Mouse (Mus musculus) stomach, postnatal 0 days (tissue): ENCODE data around the gene AI481877.

ENCODE experiments used
- CTCF ChIP-seq: IDR thresholded peaks from 2 replicates; pipeline ENCODE4 v1.5.1; 2016; ENCODE audit warnings: antibody characterized with exemption, low read depth, mild to moderate bottlenecking, moderate library complexity
- EP300 ChIP-seq: optimal IDR thresholded peaks from 2 replicates; pipeline ENCODE3; 2016; ENCODE audit warnings: antibody characterized with exemption

GRCm38 (mm10) chr4:59096393-59096792 lies 42.4 kb downstream of the AI481877 start:
- TF ChIP-seq CTCF (peak; percentile 99), EP300 (no peak)
